Mouse (Mus musculus) stomach, embryonic 14.5 days (tissue): ENCODE data around the gene Cdk9. TPM values are rescaled to one million over a fixed set of nuclear protein-coding genes. Genes with fewer than 3 reads are reported as not detected.

Experiments
- ATAC-seq: fragments of 200-750 bp; cut with Nextera tagmentation; 2 replicates; pipeline ENCODE4 v1.8.0; 2017; ENCODE audit warnings: low read depth, moderate TSS enrichment; ENCODE audit not compliant: insufficient number of reproducible peaks, insufficient read depth, low FRiP score
- H3K27ac ChIP-seq: fragments of 300-500 bp; sonication (generic); 2 replicates; pipeline ENCODE4 v1.5.1; 2014; ENCODE audit warnings: mild to moderate bottlenecking, low read length, moderate library complexity, mixed read lengths
- H3K27me3 ChIP-seq: fragments of 300-500 bp; sonication (generic); 2 replicates; pipeline ENCODE4 v1.6.1; 2014; ENCODE audit warnings: low read length, control low read depth, mixed read lengths; ENCODE audit not compliant: control insufficient read depth, insufficient read depth
- H3K36me3 ChIP-seq: fragments of 300-500 bp; sonication (generic); 2 replicates; pipeline ENCODE4 v1.6.1; 2014; ENCODE audit warnings: mild to moderate bottlenecking, control low read depth, low read length, moderate library complexity, mixed read lengths; ENCODE audit not compliant: control insufficient read depth, insufficient read depth
- H3K4me1 ChIP-seq: fragments of 300-500 bp; sonication (generic); 2 replicates; pipeline ENCODE4 v1.6.1; 2014; ENCODE audit warnings: low read length, control low read depth, mixed read lengths; ENCODE audit not compliant: control insufficient read depth, insufficient read depth
- H3K4me2 ChIP-seq: fragments of 300-500 bp; sonication (generic); replicated peaks from 2 replicates; pipeline ENCODE4 v1.6.1; 2014; ENCODE audit warnings: low read depth, low read length, control low read depth
- H3K4me3 ChIP-seq: fragments of 300-500 bp; sonication (generic); 2 replicates; pipeline ENCODE4 v1.5.1; 2014; ENCODE audit warnings: low read depth, low read length, control low read depth
- H3K9ac ChIP-seq: fragments of 300-500 bp; sonication (generic); replicated peaks from 2 replicates; pipeline ENCODE4 v1.6.1; 2014; ENCODE audit warnings: low read depth, mild to moderate bottlenecking, control low read depth, low read length, moderate library complexity, mixed read lengths
- H3K9me3 ChIP-seq: fragments of 300-500 bp; sonication (generic); 2 replicates; pipeline ENCODE4 v1.6.1; 2016; ENCODE audit warnings: low read depth, low read length, control low read depth; ENCODE audit not compliant: control insufficient read depth
- WGBS: fragments of 180-500 bp; shearing (Covaris S2); extraction: QIAGEN DNeasy Blood & Tissue Kit; methylation state at CpG from one replicate; pipeline ENCODE4 v1.1.7; 2014; 5-methylcytosine and 5-hydroxymethylcytosine counted together
- polyA plus RNA-seq: library from polyadenylated mRNA; unstranded; fragments of >200 nt; fragmentation: Nextera tagmentation; extraction: Ambion mirVana; gene quantifications from 2 replicates; pipeline ENCODE4 v1.2.1, GENCODE M21; 2014

The Cdk9 gene
- polyA plus RNA-seq, 1 experiment from 2014 or later, result 78.6 TPM

DNA sequence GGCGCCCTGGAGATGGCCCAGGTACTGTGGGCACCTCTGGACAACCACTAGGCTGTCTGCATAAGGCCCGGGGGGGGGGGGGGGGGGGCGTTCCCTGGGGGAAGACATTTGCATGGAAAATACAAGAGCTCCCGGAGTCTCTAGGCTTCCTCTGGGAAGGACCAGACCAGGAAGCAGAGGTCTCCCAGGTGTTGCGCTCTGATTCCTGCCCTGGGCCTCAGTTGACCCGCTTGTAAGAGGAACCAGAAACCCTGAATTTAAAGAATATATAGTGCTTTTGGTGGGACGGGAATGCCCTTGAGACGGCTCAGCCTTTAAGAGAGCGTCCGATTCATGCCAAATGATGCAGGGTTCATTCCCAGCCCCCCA, 38.8 kb upstream of the Cdk9 start:
- H3K27ac ChIP-seq, result no peak overlapping the region
- peak overlapping the region; percentile 25 for H3K4me3 ChIP-seq
- H3K9ac ChIP-seq, result no peak overlapping the region
- H3K36me3 ChIP-seq, result peaks cover 18% of the 10 kb centered on the region; the same call in 1 of the 2 replicates
- peak overlapping the region; percentile 44 for H3K4me2 ChIP-seq
- no peaks in the 10 kb centered on the region for H3K27me3 ChIP-seq
- ATAC-seq, result no peak
- H3K9me3 ChIP-seq, result no peaks in the 10 kb centered on the region
- 23% methylated on average over 9 of the region's 10 CpGs for whole genome bisulfite sequencing
- peaks cover 7% of the 10 kb centered on the region; the same call in 1 of the 2 replicates for H3K4me1 ChIP-seq

DNA sequence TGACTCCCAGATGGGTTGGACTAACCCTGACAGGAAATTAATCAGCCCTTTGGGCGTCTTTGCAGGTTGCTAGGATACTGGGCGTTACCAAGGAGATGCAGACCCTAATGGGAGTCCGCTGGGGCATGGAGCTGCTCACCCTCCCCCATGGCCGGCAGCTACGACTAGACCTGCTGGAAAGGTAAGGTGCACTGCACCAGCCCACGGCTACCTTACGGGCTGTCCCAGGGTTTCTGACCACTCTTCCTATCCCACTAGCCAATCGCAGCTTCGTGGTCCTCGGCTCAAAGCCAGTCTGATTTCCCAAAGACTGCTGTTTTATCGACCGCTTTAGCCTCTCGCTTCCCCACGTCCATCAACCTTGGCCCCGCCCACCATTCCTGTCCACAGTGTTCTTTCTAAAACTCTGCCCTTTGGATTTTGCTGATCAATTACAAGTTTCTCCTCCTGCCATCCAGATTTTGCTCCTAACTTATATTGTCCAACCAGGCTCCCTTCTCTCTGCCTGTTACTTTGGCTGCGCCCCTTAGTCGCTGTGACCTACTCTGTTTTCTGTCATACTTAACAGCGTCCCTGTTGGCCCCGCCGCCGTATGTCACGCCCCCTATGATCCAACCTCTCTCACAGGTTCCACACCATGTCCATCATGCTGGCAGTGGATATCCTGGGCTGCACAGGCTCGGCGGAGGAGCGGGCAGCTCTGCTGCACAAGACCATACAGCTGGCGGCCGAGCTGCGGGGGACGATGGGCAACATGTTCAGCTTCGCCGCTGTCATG, 38.2 kb upstream of the Cdk9 start:
- peaks cover 22% of the 10 kb centered on the region for H3K36me3 ChIP-seq
- no peaks in the 10 kb centered on the region for H3K9me3 ChIP-seq
- 12% methylated on average over 31 of the region's 31 CpGs for WGBS
- H3K4me1 ChIP-seq, result peaks cover 7% of the 10 kb centered on the region; the same call in 1 of the 2 replicates
- peak overlapping the region; percentile 44 for H3K4me2 ChIP-seq
- H3K27me3 ChIP-seq, result no peaks in the 10 kb centered on the region
- peak; percentile 82 for ATAC-seq
- H3K4me3 ChIP-seq, result peak overlapping the region; percentile 25
- H3K9ac ChIP-seq, result no peak overlapping the region
- 0 out of 2 replicates have a peak overlapping the region, but pooled peaks have one; percentile 27 for H3K27ac ChIP-seq

DNA sequence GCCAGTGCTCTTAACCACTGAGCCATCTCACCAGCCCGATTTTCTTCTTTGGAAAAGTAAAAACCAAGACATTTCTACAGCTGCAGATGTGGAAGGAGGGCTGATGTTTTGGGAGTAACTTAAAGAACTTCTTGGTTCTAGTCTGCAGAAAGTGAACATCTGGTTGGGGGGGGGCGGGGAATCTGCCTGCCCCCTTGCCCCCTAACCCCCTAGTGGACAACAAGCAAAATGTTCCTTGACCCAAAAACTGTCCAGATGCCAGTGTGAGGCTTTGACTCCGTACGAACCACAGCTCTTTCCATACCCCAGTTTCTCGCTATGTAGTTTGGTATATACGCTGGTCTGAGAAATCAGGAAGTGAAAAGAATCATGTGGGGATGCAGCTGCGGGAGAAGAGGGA, 37.3 kb upstream of the Cdk9 start:
- 63% methylated on average over 7 of the region's 7 CpGs for WGBS
- no peaks in the 10 kb centered on the region for H3K27me3 ChIP-seq
- ATAC-seq, result no peak
- peaks cover 7% of the 10 kb centered on the region; the same call in 1 of the 2 replicates for H3K4me1 ChIP-seq
- peaks cover 27% of the 10 kb centered on the region for H3K36me3 ChIP-seq
- no peaks in the 10 kb centered on the region for H3K9me3 ChIP-seq
- H3K4me2 ChIP-seq, result no peak overlapping the region
- no peak overlapping the region for H3K9ac ChIP-seq
- H3K4me3 ChIP-seq, result no peak overlapping the region
- H3K27ac ChIP-seq, result no peak overlapping the region

DNA sequence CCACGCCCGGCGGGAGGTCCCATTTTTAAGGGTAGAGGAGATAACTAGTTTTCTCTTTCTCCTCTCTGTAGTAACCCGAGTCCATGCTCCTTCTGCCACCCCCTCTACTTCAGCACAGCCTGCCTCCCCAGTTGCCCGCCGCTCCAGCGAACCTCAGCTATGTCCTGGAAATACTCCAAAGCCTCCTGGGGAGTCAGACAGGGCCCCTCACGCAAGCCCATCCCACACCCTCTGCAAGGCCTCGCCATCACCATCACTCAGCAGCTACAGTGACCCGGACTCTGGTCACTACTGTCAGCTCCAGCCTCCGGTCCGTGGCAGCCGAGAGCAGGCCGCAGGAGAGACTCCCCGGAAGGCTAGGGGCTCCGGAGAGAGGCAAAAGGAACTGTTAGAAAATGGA, 36.2 kb upstream of the Cdk9 start:
- no peak for ATAC-seq
- Histone ChIP-seq H3K9me3 (no peaks in the 10 kb centered on the region), H3K36me3 (peaks cover 23% of the 10 kb centered on the region), H3K27me3 (no peaks in the 10 kb centered on the region), H3K9ac (no peak overlapping the region), H3K27ac (no peak overlapping the region), H3K4me1 (peaks cover 7% of the 10 kb centered on the region; the same call in 1 of the 2 replicates), H3K4me3 (no peak overlapping the region), H3K4me2 (no peak overlapping the region)
- WGBS, result 92% methylated on average over 16 of the region's 16 CpGs

DNA sequence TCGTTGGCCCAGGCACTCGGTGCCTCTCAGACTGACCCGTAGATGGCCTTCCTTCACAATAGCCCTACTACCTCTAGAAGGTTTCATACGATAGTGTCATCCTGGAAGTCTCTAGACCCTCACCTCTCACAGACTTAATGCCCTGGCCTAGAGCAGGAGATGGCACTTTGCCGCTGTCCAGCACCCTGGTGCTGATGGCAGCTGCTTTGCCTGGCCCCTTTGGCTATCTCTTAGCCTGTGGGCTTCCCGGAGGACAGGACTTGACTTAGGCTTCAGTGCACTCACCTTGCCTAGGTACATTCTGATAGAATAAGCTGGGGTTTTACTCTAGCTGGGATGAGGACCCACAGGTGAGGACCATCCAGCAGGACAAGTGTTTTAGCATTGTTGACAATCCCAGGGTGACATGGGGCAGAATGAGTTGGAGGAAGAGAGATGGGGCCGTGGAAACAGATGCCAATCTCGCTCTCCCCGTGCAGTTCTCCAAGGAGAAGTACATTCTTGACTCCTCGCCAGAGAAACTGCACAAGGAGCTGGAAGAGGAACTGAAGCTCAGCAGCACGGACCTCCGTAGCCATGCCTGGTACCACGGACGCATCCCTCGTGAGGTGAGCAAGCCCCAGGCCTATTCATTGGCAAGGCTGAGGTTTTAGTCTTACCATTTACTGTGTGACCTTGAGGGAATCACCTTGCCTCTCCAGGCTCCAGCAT, 31.6 kb upstream of the Cdk9 start:
- 70% methylated on average over 15 of the region's 15 CpGs for WGBS
- H3K9me3 ChIP-seq, result no peaks in the 10 kb centered on the region
- no peak overlapping the region for H3K4me3 ChIP-seq
- peaks cover 17% of the 10 kb centered on the region for H3K36me3 ChIP-seq
- peaks cover 13% of the 10 kb centered on the region for H3K4me1 ChIP-seq
- no peak for ATAC-seq
- H3K27me3 ChIP-seq, result 0 out of 2 replicates have a peak, but pooled peaks cover 14% of the 10 kb centered on the region
- no peak overlapping the region for H3K4me2 ChIP-seq
- H3K9ac ChIP-seq, result no peak overlapping the region
- H3K27ac ChIP-seq, result no peak overlapping the region

DNA sequence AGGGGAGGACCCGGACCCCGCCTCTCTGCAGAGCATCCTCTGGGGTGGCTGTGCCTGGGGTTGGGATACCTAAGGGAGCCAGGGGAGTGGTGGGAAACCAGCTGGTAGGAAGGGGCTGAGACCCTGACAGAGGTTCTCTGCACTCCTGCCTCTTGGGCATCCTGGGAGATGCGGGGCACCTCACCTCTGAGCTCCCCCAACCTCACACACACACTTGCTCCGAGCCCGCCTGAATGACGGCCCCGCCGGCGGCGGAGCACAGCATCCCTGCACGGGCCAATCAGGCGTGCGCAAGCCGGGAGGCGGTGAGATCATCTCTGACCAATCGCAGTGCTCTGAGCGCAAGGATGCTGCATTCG, 29.3 kb upstream of the Cdk9 start:
- 16% methylated on average over 18 of the region's 18 CpGs for WGBS
- H3K4me2 ChIP-seq, result peak overlapping the region; percentile 93; the same call in 1 of the 2 replicates
- H3K27ac ChIP-seq, result no peak overlapping the region
- no peaks in the 10 kb centered on the region for H3K9me3 ChIP-seq
- H3K9ac ChIP-seq, result no peak overlapping the region
- peaks cover 9% of the 10 kb centered on the region for H3K36me3 ChIP-seq
- no peak for ATAC-seq
- peaks cover 13% of the 10 kb centered on the region for H3K4me1 ChIP-seq
- peak overlapping the region; percentile 39 for H3K4me3 ChIP-seq
- H3K27me3 ChIP-seq, result 0 out of 2 replicates have a peak, but pooled peaks cover 14% of the 10 kb centered on the region

DNA sequence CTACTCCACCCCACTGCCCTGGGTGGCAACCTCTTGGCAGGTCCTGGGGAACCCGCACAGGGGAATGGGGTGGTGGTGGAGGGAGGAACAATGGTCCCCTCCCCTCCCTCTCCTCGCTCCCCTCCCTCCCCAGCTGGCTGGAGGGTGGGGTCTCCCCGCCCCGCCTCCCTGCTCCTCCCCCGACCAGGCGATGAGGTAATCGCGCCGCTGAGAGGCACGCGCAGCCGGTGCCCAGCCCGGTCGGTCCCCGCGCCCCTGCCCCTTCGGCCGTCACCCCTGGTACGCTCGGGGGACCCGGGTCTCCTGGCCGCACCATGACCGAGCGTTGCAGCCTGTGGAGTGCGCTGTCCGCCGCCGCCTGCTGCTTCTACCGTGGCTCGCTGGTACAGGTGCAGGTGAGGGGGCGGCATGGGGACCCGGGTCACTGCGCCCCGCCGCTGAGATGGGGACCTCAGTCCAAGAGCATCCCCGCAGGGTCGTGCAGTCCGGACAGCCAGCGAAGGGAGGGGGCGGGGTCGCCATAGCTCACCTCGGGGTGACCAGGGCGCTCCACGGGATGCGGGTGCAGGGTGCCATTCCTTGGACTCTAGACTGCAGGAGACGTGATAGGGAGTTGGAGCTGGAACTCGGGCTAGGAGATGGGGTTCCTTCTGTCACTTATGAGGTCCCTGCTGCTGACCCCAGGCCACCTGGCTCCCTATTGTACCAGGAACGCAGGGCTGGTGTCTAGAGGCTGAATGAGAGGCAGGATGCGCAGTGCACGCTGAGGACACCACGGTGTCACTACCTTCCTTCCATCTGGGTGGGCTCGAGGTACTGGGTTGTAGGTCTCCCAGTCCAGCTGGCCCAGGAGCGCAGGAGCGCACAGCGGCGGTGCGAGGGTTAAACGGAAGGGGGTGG, 28.6 kb upstream of the Cdk9 start:
- Histone ChIP-seq H3K4me1 (peaks cover 13% of the 10 kb centered on the region), H3K9me3 (no peaks in the 10 kb centered on the region), H3K36me3 (peaks cover 9% of the 10 kb centered on the region), H3K4me3 (peak overlapping the region; percentile 39), H3K27me3 (0 out of 2 replicates have a peak, but pooled peaks cover 14% of the 10 kb centered on the region), H3K27ac (no peak overlapping the region), H3K9ac (peak overlapping the region; percentile 28; the same call in 1 of the 2 replicates), H3K4me2 (peak overlapping the region; percentile 93)
- 6% methylated on average over 57 of the region's 58 CpGs for WGBS
- ATAC-seq, result peak; percentile 70

DNA sequence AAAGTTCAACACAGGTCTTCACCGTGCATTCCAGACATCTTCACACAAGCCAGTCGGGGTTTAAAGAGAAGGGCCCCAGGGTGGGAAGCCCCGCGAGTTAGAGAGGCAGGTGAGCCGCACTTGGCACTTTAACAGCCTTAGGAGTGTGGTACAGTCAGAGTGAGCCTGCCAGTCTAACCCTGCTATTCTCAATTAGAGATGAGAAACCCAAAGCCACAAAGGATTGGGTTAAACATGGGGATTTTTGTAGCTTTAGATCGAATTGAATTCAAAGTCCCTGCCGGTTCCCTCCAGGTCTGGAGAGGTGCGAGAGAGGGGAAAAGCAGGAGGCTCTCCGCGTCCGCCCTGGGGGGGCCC, 28.0 kb upstream of the Cdk9 start, which contains the start of gene 6330409D20Rik:
Gene 6330409D20Rik, minus strand, starts transcription at position 101 of the 357 bp plus-strand sequence.
- 8% methylated on average over 11 of the region's 11 CpGs for WGBS
- H3K4me2 ChIP-seq, result peak within 1 kb of the TSS; percentile 93
- H3K4me1 ChIP-seq, result peaks cover 16% of the 10 kb centered on the region
- ATAC-seq, result no peak
- H3K27me3 ChIP-seq, result 0 out of 2 replicates have a peak, but pooled peaks cover 14% of the 10 kb centered on the region
- peak within 1 kb of the TSS; percentile 39 for H3K4me3 ChIP-seq
- no peak within 1 kb of the TSS for H3K27ac ChIP-seq
- no peaks in the 10 kb centered on the region for H3K9me3 ChIP-seq
- peak within 1 kb of the TSS; percentile 28; the same call in 1 of the 2 replicates for H3K9ac ChIP-seq
- H3K36me3 ChIP-seq, result peaks cover 3% of the 10 kb centered on the region
